Mouse (Mus musculus) embryo, embryonic 9.5 days (tissue): Measurements from ENCODE around the gene Atrnl1.
"Not testable (repeated sequence)": the region's sequence is repeated elsewhere in the genome, so short reads cannot be mapped to it uniquely, and the experiment has no call there.

Source experiments
- DNase-seq: peaks from one replicate; pipeline ENCODE4 v3.0.0-alpha.2; 2017; ENCODE audit errors: extremely low spot score

Atrnl1 gene

GRCm38 (mm10) chr19:58029661-58030060 lies 418.8 kb downstream of the Atrnl1 start:
- no peak for DNase-seq

GRCm38 (mm10) chr19:58033241-58033640 lies 422.4 kb downstream of the Atrnl1 start:
- no peak for DNase-seq

- no peak for DNase-seq
These were observed 425.3 kb downstream of the Atrnl1 start for GRCm38 (mm10) chr19:58036166-58036565.

GRCm38 (mm10) chr19:58043120-58043519 lies 432.3 kb downstream of the Atrnl1 start:
- no peak for DNase-seq

- DNase-seq: no peak
These were observed 432.7 kb downstream of the Atrnl1 start for GRCm38 (mm10) chr19:58043550-58043949.

- no peak for DNase-seq
These were observed 434.0 kb downstream of the Atrnl1 start for GRCm38 (mm10) chr19:58044816-58045215.

- no peak for DNase-seq
These were observed 435.8 kb downstream of the Atrnl1 start for GRCm38 (mm10) chr19:58046656-58047055.

- DNase-seq: not testable (repeated sequence)
These were observed 439.6 kb downstream of the Atrnl1 start for GRCm38 (mm10) chr19:58050410-58050809.

- DNase-seq: no peak
These were observed 440.2 kb downstream of the Atrnl1 start for GRCm38 (mm10) chr19:58050986-58051385.

GRCm38 (mm10) chr19:58051905-58052304 lies 441.1 kb downstream of the Atrnl1 start:
- no peak for DNase-seq

- no peak for DNase-seq
These were observed 441.8 kb downstream of the Atrnl1 start for GRCm38 (mm10) chr19:58052444-58053135.

- no peak for DNase-seq
These were observed 448.9 kb downstream of the Atrnl1 start for GRCm38 (mm10) chr19:58059719-58060118.

- DNase-seq: peak; percentile 31
These were observed 449.5 kb downstream of the Atrnl1 start for GRCm38 (mm10) chr19:58060199-58060853.

- DNase-seq: peak; percentile 57
These were observed 450.1 kb downstream of the Atrnl1 start for GRCm38 (mm10) chr19:58060854-58061358.

GRCm38 (mm10) chr19:58061933-58062332 lies 451.1 kb downstream of the Atrnl1 start:
- DNase-seq: no peak

GRCm38 (mm10) chr19:58063541-58063940 lies 452.7 kb downstream of the Atrnl1 start:
- no peak for DNase-seq

GRCm38 (mm10) chr19:58064116-58065000 lies 453.5 kb downstream of the Atrnl1 start:
- DNase-seq: no peak

GRCm38 (mm10) chr19:58065001-58065314 lies 454.1 kb downstream of the Atrnl1 start:
- DNase-seq: no peak

GRCm38 (mm10) chr19:58065514-58065913 lies 454.7 kb downstream of the Atrnl1 start:
- no peak for DNase-seq

GRCm38 (mm10) chr19:58068114-58068513 lies 457.3 kb downstream of the Atrnl1 start:
- DNase-seq: no peak

GRCm38 (mm10) chr19:58068958-58069357 lies 458.1 kb downstream of the Atrnl1 start:
- no peak for DNase-seq

- no peak for DNase-seq
These were observed 461.6 kb downstream of the Atrnl1 start for GRCm38 (mm10) chr19:58072404-58072803.
